Mouse (Mus musculus) fat pad, adult 2 months (tissue): ENCODE measurements around the gene Bricd5.
A peak's percentile ranks its signal among the peaks of the same experiment; 100 is the strongest.
"Not testable (repeated sequence)": the region's sequence is repeated elsewhere in the genome, so short reads cannot be mapped to it uniquely, and the experiment has no call there.

Experiments used
- DNase-seq: peaks from one replicate; pipeline ENCODE4 v3.0.0-alpha.2; 2011; ENCODE audit warnings: low read depth, low spot score; ENCODE audit errors: extremely low read depth

Gene Bricd5

DNA sequence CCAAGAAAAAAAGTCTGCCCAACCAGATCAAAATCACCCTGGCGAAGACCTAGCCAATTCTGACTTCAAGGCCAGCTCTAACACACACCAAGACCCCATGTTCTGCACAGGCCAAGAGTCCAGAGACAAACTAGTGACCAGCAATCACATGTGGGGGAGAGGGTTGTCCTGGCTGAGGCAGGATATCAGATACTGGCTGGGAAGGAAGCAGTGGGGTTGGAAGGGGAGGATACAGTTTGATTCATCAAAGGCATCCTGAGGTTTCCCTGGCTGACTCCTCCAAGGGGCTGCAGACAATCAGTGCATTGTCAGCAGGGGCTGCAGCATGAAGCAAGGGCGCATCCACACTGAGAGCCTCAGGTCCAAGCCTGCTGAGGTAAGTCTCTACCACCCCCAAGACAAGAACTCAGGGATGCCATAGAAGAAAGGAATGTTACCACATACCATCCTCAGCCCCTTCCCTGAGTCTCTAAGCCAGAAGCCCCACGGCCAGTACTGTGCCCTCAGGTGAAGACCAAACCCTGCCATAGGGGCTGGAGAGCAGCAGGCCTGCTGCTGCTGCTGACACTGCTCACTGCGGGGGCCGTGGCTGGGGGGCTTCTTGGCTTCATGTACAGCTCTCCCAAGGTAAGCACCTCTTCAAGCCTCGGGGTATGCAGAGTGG is at the start of gene Bricd5:
Bricd5 (plus strand) TSS at position 273 of the 664 bp plus-strand sequence.
- no peak for DNase-seq

DNA sequence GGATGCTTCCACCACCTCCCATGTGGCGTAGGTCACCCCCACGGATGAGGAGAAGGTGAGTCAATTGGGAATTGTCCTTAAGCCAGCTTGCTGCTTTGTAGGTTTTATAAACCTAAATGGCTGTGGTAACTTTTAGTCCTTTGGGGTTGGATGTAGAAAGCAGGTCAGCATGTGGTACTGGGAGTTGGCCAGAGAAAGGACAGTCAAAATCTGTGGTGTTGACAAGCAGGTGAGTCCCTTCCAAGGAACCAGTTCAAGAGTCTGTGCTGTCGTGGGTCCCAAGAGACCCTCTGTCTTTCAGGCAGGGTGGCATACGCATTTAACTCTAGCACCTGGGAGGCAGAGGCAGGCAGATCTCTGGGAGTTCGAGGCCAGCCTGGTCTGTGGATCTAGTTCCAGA is 49.2 kb upstream of the Bricd5 start:
- DNase-seq: no peak

DNA sequence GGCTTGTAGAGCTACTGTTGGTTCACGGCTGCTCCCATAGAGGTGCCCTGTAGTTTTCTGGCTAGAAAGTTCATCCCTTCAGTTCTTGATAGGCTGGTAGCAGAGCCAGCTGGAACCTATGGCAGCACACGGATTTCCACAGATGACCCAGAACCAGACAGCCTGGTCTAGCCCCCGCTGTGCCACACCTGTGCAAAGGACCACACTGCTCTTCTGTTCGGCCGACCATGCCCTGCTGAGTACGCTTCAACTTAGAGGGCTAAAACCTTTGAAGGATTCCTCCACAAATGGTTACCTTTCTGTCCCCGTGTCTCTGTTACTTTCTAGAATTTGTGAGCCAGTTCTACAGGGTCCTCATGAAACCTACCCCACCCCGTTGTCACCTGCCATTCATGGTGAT is 48.4 kb upstream of the Bricd5 start:
- DNase-seq: not testable (repeated sequence)

DNA sequence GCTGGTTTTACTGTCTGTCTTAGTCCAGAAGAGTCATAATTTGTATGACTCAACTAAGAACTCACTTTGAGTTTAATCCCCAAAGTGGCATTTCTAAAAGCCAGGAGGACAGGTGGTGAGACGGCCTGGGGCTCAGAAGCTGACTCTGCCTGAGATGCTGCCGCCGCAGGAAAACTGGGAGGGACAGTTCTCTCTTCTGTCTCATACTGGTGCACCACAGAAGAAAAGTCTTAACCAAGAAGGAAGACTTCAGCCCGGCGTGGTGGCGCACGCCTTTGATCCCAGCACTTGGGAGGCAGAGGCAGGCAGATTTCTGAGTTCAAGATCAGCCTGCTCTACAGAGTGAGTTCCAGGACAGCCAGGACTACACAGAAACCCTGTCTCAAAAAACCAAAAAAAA is 47.8 kb upstream of the Bricd5 start:
- no peak for DNase-seq

DNA sequence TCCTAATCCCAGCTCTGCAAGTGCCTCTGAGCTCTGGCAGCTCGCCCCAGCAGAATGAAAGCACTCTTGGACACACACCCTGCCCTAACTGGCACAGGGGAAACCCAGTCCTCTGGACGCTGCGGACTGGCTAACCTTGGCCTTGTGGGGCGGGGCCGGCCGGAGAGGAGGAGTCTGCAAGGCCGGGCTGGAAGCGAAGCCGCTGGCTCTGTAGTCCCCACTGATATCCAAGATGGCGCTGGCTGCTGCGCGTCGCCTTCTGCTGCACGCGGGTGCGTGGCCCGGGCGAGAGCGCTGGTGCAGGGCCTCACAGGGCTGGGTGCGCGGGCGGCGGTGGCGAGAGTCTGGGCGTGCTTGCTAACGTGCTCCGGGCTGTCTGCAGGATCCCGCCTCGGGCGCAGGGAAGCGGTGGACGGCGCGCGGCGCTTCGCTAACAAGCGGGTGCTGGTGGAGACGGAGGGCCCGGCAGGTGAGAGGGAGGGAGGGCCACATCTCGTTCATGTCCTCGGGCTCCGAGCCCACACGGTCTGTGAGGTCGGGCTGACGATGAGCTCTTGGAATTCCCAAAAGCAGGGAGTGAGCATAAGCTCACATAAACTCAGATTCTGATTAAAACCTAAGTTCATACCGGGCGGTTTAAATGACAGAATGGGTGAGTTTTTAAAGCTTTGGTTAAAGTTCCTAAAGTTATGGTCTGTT is 47.1 kb upstream of the Bricd5 start, which contains the start of gene Eci1:
Eci1 (plus strand) TSS at position 171 of the 699 bp plus-strand sequence.
- peak; percentile 90 for DNase-seq

DNA sequence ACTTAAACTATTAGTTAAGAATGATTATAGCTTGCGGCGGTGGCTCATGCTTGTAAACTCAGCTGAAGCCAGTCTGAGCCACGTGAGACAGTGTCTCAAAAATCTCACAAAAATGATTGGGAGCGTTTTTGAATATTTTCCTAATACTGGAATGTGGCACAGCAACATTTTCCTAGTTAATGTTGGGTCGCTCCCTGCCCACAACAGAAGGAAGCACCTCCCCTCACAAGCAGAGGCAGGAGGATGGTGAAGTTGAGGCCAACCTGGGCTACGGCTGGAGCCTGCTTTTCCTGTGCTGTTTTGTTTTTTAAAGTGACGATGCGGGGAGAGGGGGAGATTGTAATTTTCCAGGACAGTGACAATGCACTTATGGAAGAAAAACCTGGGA is 46.5 kb upstream of the Bricd5 start:
- no peak for DNase-seq

DNA sequence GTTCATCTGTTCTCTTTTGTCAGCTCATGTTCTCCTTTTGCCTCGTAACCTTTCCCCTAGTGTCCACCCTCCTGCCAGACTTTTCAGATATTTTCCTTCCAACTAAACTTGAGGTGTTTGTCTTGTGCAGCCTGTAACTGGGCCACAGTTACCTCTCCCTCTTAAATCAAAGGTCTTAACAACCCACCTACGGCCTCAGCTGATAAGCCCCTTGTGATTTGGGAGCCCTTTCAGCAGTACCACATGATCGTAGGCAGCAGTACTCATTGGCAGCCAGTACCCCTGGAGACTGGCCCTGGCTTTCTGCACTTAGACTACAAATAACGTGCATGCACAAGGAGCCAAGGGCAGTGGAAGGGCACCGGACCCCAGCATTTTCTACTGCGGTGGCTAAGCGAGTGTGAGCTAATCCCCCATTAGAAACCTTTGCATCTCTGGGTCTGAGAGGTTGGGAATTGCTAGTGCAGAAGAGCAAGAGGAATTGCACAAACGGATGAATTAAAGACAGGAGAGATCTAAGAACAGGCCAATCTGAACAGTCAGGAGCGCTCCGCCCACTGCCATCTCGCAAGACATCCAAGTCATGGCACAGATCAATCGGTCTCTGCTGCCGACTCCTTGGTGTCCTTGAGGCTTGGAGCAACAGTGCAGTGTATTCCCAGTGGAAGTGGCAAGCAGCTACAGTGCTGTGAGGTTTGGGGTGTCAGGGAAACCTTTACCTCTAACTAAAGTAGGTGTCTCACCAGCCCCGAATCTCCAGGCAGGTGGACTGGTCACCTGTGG is 44.3 kb upstream of the Bricd5 start:
- DNase-seq: no peak

DNA sequence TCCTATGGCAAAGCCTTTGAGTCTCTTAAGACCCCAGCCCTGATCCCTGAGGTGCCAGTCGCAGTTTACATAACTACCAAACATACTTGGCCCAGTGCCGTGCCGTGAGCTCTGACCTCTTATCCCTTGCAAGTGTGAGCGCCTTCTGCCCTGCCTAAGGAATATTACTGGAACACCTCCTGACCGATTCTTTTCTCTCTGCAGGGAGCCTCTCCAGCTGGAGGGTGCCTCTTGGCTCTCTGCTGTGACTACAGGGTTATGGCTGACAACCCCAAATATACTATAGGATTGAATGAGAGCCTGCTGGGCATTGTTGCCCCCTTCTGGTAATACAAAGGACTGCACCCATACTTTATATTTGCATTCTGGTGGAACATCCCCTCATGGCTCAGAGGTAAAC is 36.7 kb upstream of the Bricd5 start:
- DNase-seq: no peak

DNA sequence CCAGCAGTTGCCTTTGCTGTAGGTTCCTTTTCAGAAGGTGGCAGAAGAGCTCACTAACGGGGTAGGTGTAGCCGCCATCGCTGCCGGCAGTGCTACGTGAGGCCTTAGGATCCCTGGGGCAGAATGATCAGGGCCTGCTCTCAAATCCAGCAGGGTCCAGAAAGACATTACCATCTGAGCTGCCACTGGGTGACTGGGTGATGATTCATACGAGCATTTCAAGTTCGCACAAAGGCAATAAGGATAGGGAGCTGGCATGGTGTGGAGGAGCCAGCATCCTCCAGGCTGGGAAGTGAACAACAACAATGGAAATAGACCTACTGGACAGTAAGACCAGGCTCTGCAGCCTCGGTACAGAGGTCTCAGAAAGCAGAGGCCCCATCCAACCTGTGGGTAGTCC is 33.3 kb upstream of the Bricd5 start:
- DNase-seq: no peak

DNA sequence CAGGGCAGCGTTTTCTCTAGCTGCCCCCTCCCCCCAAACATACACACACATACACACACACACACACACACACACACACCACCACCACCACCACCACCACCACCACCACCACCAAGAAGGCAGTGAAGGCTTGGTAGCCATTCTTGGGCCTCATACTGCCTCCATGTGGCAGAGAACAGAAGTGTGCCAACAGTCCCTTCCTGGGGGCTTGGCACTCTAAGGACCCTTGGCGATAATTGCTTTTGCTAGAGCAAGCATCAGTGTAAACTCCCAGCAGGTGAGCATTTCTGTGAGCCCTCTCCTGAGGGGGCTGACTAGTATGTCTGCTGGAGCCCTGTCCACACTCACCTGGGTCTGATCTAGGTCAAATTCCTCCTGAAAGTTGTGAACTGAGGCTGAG is 32.5 kb upstream of the Bricd5 start:
- no peak for DNase-seq

DNA sequence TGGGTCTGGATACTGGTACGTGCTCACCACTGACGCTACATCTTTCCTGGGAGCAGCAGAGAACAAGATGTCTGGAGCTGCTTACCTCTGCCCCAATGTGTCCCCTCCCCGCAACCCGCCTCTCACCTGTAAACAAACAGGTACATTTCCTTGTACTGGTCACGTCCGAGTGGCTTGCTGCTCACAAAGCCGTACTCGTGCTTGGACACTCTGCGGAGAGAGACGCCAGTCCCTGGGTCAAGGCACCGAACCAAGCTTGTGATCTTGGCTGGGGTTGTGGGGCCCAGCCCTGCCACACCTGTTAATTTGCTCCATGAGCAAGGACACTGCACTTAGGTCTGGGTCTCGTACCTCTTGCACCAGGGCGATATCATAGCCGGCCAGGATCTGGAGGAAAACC is 31.6 kb upstream of the Bricd5 start:
- DNase-seq: no peak

DNA sequence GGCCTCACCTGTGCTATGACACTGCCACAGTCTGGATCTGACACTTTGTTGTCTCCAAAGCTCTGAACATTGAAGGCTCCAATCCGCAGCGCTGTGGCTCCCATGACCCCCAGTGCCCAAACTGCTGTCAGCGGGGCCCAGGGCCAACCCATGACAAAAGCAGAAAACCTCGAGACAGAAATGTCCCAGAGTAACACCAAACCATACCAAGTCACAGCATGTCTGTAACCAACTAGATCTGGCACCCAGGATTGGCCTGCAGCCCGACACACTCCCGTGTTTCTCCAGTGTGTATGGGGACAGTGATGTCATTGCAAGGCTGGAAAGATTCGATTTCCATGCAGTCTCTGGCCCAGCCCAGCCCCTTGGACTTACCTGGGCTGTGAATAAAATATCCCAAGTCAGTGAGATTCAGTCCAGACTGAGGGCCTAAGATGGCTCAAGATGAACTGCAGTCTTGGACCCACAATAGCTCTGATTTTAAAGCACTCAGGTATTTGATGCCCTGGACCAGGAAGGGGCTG is 31.0 kb upstream of the Bricd5 start, which contains the start of gene Dnase1l2:
Dnase1l2 (minus strand) TSS at position 474 of the 524 bp plus-strand sequence.
- no peak for DNase-seq

DNA sequence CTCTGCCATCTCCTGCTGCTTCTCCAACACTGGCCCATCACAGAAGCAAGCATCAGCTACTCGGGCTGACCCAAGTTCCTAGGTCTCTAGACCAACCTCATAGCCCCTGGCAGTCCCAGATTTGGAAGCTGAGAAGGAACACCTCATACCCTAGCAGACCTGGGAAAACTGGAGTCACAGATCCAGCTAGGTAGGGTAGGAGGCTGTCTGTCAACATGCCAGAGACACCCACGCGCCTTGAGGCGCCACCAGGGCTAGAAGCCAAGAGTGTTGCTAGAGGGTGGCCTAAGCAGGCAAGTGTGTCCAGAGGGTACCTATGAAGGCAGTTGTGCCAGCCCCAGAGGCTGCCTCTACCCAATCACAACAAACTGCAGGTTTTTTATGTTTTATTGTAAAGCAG is 30.3 kb upstream of the Bricd5 start:
- DNase-seq: peak; percentile 84

DNA sequence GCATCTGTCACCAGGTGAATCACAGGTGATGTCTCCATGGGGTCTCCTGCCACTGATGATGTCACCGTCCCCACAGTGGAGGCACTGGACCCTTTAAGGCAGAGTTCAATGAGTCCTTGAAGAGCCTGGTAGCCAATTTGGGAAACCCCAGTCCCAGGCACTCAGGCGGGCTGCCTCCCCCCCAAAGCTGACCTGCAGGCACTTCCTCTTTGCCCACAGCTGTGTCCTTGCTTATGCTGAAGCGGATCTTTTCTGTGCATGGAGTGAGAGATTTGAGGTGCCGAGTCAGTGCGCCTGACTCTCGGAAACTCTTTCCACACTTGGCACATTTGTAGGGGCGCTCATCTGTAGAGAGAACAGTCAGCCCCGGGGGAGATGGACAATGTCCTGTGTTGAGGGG is 27.1 kb upstream of the Bricd5 start:
- DNase-seq: no peak

DNA sequence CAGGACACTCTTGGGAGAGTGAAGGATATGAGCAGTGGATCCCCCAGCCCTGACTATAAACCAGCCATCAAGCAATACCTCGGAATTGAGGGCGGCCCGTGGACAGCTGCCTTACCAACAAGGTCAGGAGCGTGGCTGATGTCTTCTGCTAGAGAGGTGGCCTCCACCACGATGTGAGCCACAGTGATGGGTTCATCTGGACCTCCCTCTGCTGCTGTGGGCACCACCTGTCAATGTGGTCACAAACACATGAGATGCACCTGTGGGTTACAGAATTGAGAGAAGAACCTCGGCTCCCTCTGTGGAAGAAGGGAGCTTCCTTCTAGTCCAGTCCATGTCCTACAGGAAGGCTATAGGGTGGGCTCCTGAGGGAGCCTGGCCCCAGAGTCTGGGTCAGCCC is 24.2 kb upstream of the Bricd5 start:
- no peak for DNase-seq

DNA sequence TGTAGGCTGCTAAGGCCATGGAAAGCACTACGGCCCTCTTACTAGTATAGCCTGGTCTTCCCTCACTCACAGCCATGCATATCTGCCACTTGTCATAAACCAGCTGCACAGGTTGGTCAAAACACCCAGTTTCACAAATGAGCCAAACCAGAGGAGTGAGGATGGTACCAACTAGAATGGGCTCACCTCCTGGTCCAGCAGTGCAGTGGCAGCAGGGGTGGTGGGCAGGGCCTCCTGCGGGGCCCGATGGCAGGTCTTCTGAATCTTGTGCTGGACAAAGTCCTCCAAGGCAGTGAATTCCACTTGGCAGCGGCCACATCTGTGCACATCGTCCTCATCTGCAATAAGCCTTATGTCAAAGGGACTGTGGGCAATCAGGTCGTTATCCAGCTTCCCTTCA is 22.5 kb upstream of the Bricd5 start:
- no peak for DNase-seq

DNA sequence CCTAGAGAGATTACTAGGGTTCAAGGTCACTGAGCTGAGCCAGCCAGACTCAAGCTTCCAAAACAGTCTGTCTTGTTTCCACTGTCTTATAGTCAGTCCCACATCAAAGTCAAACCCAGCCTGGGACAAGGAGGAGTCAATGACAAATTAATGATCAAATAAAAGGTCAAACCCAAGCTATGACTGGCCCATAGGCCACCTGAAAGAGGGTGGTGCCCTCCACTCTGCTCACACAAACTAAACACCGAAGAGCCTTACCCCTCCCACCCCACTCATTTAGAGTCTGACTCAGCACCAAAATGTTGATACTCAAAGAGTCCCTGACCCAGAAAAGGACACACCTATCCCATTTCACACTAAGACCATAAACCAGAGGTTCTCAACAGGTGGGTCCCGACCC is 20.3 kb upstream of the Bricd5 start:
- no peak for DNase-seq

DNA sequence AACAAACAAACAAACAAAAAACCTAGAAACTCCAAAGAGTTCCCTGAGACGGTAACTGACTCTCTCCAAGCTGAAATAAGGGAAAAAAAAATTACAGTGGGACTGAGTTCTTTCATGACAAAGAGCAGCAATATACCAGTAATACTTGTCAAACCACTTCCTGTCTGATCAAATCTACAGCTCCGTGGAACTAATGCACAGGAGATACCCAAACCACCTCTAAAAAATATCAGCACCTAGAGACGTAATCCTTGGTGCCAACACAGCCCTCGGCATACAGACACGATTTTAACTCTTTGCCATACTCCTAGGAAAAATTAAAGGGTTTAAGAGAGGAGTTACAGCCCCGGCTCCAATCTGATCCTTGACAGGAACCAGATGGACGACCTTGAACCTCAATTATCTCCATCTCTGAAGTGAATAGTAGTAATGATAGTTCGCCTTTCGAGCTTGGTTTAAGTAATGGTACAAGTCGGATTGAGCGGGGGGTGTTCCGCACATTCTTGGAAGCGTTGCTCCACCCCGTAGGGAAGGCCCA is 19.4 kb upstream of the Bricd5 start:
- no peak for DNase-seq

DNA sequence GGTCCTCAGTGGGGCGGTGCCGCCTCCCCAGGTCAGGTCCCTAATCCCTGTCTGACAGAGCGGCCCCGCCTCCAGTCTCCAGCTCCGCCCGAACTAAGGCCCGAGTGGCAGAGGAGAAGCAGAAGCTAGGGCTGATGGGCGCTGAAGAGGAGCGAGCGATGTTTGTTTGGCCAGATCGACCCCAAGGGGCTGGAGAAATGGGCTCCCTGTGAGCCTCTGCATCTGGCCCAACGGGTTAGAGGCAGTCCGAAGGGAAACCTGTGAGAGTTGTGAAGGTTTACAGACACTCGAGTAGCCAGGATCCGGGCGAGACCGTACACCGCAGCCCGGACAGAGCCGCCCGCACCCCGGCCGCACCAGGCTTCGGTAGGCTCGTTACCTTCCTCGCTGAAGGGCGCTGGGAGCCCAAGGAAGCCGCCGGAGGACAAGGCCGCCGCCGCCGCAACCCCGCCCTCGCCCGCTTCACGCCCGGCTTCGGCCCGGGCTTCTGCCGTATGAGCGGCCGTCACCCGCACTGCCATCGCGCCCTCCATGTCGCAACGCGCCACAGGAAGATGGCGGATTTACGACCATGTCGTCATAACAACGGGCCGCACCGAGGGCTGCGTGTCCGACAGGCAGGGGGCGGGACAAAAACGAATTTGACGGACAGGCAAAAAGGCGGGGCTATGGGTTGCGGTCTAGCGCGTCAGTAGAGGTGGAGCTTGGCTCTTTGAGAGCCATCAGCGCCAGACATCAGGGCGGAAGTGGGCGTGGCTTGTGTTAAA is 18.7 kb upstream of the Bricd5 start:
- DNase-seq: peak; percentile 90

DNA sequence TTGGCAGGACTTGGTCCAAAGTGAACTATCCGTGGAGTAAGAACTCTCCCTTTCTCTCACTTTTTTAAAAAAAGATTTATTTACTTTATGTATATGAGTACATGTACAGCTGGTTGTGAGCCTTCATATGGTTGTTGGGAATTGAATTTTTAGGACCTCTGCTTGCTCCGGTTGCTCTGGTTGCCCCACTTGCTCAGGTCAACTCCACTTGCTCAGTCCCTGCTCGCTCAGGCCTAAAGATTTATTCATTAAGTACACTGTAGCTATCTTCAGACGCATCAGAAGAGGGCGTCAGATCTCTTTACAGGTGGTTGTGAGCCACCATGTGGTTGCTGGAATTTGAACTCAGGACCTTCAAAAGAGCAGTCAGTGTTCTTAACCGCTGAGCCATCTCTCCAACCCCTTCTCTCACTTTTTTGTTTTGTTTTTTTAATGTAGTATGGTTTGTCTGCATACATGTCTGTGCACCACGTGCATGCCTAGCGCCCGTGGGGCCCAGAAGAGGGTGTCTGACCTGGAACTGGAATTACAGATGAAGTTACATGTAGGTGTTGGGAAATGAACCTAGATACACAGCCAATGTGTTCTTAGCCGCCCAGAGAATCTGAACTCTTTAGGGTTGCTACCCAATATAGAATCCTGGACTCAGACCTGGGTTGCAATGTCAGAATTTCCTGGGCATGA is 18.0 kb upstream of the Bricd5 start:
- not testable (repeated sequence) for DNase-seq
